Mouse (Mus musculus) kidney, postnatal 36 days (tissue): Measurements from ENCODE around the gene Sult3a1.
"Not testable (repeated sequence)": the region's sequence is repeated elsewhere in the genome, so short reads cannot be mapped to it uniquely, and the experiment has no call there.

Experiments
- DNase-seq, 2 experiments: peaks; one replicate each; pipeline ENCODE4 v3.0.0; 2021 to 2022; ENCODE audit warnings: mixed read lengths in 2 of 2

Sult3a1 gene

DNA sequence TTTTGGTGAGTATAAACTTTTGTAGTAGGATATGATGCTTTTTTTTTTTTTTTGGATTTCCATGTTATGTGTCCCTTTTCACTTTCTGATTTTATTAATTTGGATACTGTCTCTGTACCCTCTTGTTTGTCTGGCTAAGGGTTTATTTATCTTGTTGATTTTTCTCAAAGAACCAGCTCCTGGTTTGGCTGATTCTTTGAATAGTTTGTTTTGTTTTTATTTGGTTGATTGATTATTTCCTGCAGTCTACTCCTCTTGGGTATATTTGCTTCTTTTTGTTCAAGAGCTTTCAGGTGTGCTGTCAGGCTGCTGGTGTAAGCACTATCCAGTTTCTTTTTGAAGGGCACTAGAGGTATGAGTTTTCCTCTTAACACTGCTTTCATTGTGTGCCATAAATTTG, at the start of gene Sult3a1:
TSS of gene Sult3a1 (plus strand) at position 301 of the 400 bp plus-strand sequence.
- no peak for DNase-seq

DNA sequence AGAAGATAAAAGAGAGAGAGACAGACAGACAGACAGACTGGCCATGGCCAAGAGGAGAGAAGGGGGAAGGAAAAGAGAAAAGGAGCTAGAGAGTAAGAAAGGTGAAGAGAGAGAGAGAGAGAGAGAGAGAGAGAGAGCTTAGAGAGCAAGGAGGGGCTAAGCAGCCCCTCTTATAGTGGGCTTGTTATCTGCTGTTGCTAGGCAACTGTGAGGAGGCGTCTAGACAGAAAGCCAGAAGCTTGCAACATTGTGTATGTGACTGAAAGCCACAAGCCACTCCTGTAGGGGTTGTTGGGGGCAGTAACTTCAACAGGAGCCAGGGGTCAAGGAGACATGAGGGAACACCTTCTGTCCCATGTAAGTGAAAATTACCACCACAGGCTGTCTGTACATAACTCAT, 45.7 kb upstream of the Sult3a1 start:
- no peak for DNase-seq

DNA sequence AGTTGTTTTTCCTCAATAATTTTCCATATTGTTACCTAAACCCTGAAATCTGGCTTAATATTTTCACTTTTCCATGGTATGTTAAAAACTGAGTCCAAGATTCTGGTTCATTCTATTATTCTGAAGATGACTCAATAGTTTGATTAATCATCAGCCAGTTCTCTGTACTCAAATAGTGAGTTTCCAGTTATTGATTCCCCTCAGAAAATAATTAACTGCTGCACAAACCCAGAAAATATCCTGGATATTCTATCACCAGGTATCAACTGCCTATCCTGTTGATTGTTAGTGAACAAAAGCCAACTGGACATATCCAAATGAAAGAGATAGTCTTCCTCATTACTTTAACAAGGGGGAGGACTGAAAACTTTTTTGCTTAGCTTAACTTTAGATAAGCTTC, 43.3 kb upstream of the Sult3a1 start:
- DNase-seq, result peak in 1 of 2 experiments; percentile 8

DNA sequence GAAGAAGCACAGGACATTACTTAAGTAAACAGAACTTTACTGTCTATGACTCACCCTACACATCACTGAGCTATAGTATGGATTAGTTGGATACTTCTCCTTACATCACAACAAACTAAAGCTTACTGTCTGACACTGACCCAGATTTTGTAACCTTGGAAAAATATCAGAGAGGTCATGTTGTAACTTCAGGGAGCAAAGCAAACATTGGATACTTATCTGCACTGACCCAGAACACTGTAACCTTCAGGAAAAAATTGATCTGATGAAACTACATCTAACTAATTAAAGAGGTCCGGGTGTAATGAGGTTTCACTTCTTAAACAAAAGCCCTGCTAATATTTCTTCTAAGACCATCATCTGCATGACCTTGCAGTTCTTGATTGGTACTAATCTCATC, 40.6 kb upstream of the Sult3a1 start:
- no peak for DNase-seq

DNA sequence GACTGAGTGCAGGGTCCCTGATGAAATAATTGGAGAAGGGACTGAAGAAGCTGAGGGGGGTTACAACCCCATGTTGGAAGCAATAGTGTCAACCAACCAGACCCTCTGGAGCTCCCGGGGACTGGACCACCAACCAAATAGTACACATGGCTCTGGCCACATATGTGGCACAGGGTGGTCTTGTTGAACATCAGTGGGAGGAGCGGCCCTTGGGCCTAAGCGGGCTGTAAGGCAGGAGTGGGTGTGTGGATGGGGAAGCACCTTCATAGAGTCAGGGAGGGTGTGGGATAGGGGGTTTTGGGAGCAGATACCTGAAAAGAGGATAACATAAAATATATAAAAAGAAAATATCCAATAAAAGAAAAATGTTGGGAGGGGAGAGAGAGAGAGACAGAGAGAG, 36.6 kb upstream of the Sult3a1 start:
- no peak for DNase-seq

DNA sequence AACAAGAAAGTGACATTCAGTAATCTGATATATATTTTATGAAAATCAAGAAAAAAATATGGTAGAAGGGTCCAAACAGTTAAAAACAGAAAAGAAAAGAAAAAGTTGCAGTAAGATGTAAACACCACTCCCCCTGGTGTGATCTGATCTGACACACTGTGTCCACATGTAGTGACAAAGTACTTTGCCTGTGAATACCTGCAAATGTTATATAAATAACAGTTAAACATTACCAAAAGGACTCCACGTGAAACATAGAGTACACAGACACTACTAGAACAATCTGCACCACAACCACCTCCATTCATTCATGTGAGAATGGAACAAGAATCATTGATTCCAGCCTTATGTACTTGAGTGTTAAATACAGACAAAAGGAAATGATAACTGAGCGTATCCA, 8.5 kb downstream of the Sult3a1 start:
- peak in 1 of 2 experiments; percentile 6 for DNase-seq

DNA sequence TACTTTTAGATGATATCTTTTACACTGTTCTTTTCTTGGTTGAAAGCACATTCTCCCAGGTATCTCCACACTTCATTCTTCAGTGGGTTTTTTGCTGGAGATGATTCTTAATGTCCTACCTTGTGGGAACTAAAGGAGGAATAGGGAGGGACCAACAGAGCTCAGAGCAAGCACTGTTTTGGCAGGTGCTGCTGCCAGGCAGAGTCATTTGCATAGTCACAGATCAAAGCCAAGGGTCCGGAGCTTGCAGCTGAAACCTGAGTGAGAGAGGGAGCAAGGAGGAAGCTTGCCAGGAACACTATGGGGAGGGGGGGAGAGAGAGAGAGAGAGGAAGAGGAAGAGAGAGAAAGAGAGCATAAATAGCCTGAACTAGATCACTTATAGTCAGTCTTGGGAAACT, 12.9 kb downstream of the Sult3a1 start:
- DNase-seq, result peak; percentile 16 to 31

DNA sequence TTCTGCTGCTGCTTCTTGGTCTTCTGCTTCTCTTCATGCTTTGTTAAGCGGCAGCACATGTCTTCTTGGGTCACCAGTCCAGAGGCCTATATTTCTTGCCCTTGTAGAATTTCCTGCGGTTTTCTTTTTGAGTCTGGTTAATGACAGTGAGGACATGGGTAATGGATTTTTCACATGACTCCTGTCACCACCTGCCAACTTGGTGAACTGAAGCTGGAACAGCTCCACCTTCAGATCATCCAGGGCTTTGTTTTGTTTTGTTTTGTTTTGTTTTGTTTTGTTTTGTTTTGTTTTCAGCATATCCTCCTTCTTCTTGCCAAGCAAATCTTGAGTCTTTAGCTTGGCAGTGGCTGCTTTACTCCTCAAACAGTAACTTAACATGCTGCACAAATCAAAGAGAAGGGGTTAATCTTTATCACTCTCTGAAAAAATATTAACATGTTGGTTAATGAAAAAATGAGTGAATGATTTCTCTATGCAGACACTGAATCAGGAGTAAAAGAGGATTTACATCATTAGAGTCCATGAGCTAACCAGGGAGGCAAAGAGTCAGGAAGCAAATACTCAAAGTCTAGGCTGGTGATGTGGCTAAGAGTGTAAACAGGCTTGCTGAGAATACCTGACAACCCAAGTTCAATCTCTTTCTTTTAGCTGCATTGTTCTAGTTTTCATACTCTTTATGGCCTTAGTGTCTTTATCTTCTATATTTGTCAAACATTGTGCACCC, 15.3 kb downstream of the Sult3a1 start:
- peak; percentile 65 to 72 for DNase-seq

DNA sequence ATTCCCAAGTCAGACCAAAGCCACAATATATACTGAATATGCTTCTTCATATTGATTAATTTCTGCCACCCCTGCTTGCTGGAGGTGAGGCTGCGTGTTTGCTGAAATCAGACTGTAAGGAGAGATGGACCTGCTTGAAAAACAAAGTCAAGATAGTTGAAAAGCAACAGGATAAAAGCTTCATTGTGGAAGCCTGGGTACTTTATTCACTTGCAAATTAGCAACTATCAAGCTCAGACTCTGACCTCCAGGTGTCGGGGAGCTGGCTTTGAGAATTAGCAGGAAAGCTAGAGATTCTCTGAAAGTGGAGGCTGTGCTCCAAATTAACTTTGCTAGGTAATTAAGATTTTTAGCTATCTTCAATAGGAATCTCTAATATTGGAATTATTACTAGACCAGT, 24.9 kb downstream of the Sult3a1 start:
- DNase-seq, result not testable (repeated sequence)

DNA sequence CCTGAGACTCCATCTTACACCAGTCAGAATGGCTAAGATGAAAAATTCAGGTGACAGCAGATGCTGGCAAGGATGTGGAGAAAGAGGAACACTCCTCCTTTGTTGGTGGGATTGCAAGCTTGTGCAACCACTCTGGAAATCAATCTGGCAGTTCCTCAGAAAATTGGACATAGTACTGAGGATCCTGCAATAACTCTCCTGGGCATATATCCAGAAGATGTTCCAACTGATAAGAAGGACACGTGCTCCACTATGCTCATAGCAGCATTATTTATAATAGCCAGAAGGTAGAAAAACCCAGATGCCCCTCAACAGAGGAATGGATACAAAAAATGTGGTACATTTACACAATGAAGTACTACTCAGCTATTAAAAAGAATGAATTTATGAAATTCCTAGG, 44.0 kb downstream of the Sult3a1 start:
- not testable (repeated sequence) for DNase-seq

DNA sequence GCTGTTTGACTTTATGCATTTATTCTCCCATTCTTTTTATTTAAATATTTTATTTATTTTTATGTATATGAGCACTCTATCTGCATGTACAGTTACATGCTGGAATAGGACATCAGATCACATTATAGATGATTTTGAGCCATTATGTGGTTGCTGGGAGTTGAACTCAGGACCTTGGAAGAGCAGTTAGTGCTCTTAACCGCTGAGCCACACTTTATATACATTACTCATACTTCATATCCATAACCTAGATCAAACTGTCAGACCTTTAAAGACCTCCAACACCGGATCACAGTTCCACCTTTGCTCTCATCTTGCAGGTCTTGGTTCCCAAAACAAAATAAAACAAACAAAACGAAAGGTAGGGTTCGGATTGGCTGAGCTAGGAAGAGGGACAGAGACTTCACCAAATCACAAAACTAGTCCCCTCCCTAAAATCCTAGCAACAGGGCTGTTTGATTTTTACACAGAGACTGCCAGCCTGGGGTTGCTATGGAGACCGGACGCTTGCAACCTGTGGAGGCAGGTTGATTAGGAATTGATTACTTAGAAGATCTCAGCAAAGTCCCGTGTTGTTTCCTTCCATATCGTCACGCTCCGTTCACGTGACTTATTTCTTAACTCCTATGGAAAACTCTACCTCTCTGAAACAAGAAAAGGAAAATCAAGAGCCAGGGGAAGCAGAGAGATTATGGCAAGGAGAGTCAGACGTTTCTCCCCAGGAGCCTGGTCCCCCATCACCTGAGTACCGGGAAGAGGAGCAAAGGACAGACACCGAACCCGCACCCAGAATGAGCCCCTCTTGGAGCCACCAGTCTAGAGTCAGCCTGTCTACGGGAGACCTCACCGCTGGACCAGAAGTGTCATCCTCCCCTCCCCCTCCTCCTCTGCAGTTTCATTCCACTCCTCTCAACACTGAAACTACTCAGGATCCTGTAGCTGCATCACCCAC, 47.3 kb downstream of the Sult3a1 start, which contains the start of gene Rsph4a:
TSS of gene Rsph4a (plus strand) at position 582 of the 952 bp plus-strand sequence.
- peak; percentile 48 to 67 for DNase-seq

DNA sequence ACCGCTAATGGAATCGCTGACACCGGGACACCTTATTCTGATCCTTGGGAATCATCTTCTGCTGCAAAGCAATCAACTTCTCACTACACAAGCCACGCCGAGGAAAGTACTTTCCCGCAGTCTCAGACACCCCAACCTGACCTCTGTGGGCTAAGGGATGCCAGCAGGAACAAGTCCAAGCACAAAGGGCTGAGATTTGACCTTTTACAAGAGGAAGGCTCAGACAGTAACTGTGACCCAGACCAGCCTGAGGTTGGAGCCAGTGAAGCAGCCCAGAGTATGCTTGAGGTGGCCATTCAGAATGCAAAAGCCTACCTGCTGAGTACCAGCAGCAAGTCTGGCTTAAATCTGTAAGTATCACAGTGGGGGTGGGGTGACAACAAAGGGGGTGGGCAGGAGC, 48.0 kb downstream of the Sult3a1 start:
- DNase-seq, result peak; percentile 29 to 46
